Mouse (Mus musculus) heart, embryonic 16.5 days (tissue): ENCODE measurements around the gene Carns1. TPM values are rescaled to one million over a fixed set of nuclear protein-coding genes. Genes with fewer than 3 reads are reported as not detected.
A peak's percentile ranks its signal among the peaks of the same experiment; 100 is the strongest.

Experiments
- ATAC-seq: fragments of 200-750 bp; cut with Nextera tagmentation; replicated peaks from 2 replicates; pipeline ENCODE4 v1.8.0; 2017; ENCODE audit warnings: moderate number of reproducible peaks; ENCODE audit not compliant: insufficient read depth, low FRiP score; ENCODE audit errors: extremely low read depth
- H3K27ac ChIP-seq: fragments of 300-500 bp; sonication (generic); 2 replicates; pipeline ENCODE4 v1.5.1; 2014; ENCODE audit warnings: mild to moderate bottlenecking, low read length, control low read depth, moderate library complexity
- H3K27me3 ChIP-seq: fragments of 300-500 bp; sonication (generic); 2 replicates; pipeline ENCODE4 v1.6.1; 2014; ENCODE audit warnings: low read length, mixed read lengths; ENCODE audit not compliant: control insufficient read depth, insufficient read depth
- H3K36me3 ChIP-seq: fragments of 300-500 bp; sonication (generic); 2 replicates; pipeline ENCODE4 v1.6.1; 2014; ENCODE audit not compliant: control insufficient read depth, insufficient read depth
- H3K4me1 ChIP-seq: fragments of 300-500 bp; sonication (generic); 2 replicates; pipeline ENCODE4 v1.6.1; 2014; ENCODE audit warnings: low read length, mixed read lengths; ENCODE audit not compliant: control insufficient read depth, insufficient read depth
- H3K4me2 ChIP-seq: fragments of 300-500 bp; sonication (generic); 2 replicates; pipeline ENCODE4 v1.6.1; 2014; ENCODE audit warnings: low read depth, mild to moderate bottlenecking, control low read depth, low read length
- H3K4me3 ChIP-seq: fragments of 300-500 bp; sonication (generic); 2 replicates; pipeline ENCODE4 v1.5.1; 2014; ENCODE audit warnings: mild to moderate bottlenecking, control low read depth, low read length
- H3K9ac ChIP-seq: fragments of 300-500 bp; sonication (generic); 2 replicates; pipeline ENCODE4 v1.6.1; 2014; ENCODE audit warnings: low read length, control low read depth
- H3K9me3 ChIP-seq: fragments of 300-500 bp; sonication (generic); replicated peaks from 2 replicates; pipeline ENCODE4 v1.6.1; 2016; ENCODE audit warnings: low read length; ENCODE audit not compliant: control insufficient read depth
- WGBS: fragments of 180-500 bp; shearing (Covaris S2); extraction: QIAGEN DNeasy Blood & Tissue Kit; methylation state at CpG from one replicate; pipeline ENCODE4 v1.1.7; 2014; 5-methylcytosine and 5-hydroxymethylcytosine counted together
- polyA plus RNA-seq: library from polyadenylated mRNA; unstranded; fragments of >200 nt; fragmentation: Nextera tagmentation; extraction: Ambion mirVana; gene quantifications from 2 replicates; pipeline ENCODE4 v1.2.1, GENCODE M21; 2015

The Carns1 gene
- polyA plus RNA-seq, 1 experiment from 2014 or later, result 15.9 TPM

- Histone ChIP-seq H3K4me2 (peak overlapping the region; percentile 7), H3K9ac (peak overlapping the region; percentile 41; the same call in 1 of the 2 replicates), H3K27ac (no peak overlapping the region; the same call in 1 of the 2 replicates), H3K36me3 (peaks cover 28% of the 10 kb centered on the region), H3K4me1 (0 out of 2 replicates have a peak, but pooled peaks cover 4% of the 10 kb centered on the region), H3K4me3 (peak overlapping the region; percentile 32), H3K9me3 (no peaks in the 10 kb centered on the region), H3K27me3 (no peaks in the 10 kb centered on the region)
- WGBS, result 67% methylated on average over 20 of the region's 20 CpGs
- no peak for ATAC-seq
Observed at GRCm38 (mm10) chr19:4156073-4156579, 19.2 kb downstream of the Carns1 start.

DNA sequence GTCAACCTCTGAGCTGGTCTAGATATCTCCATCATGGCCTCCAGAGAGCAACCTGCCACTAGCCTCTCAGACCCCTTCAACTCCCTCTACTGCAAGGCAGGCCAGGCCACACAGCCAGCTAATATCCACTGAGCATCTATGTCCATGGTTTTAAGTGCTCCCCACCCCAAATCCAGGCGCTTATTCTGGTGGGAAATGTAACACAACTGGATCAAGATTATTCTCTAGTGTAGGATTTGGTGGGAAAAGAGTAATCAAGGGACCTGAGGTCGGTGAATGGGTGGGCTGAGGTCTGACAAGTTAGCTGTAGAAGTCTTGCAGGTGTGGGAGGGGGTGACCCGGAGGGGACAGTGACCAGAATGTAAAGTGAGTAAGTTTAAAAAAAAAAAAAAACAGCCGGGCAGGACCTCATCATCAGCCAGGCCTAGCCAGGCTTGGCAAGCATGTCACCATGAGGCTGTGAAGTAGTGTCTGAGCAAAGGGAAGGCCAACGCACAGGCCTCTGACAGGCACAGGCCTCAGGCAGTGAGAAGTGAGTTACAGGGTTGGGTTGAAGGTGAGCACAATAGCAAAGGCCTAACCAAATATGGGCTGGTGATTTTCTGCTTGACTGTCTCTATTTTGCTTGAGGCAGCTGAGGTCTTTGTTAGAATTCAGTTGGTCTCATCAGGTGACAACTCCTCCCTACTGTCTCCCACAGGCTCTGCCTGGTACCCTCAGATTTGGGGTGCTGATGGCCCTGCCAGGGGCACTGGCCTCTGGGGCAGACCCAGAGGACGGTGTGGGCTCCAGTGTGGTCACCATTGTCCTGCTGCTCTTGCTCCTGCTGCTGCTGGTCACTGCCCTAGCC lies 19.8 kb downstream of the Carns1 start:
- peak overlapping the region; percentile 41; the same call in 1 of the 2 replicates for H3K9ac ChIP-seq
- H3K4me1 ChIP-seq, result 0 out of 2 replicates have a peak, but pooled peaks cover 4% of the 10 kb centered on the region
- peak overlapping the region; percentile 7 for H3K4me2 ChIP-seq
- peak overlapping the region; percentile 32 for H3K4me3 ChIP-seq
- H3K9me3 ChIP-seq, result no peaks in the 10 kb centered on the region
- H3K27me3 ChIP-seq, result no peaks in the 10 kb centered on the region
- ATAC-seq, result no peak
- peaks cover 30% of the 10 kb centered on the region for H3K36me3 ChIP-seq
- no peak overlapping the region; the same call in 1 of the 2 replicates for H3K27ac ChIP-seq
- 73% methylated on average over 6 of the region's 6 CpGs for WGBS

DNA sequence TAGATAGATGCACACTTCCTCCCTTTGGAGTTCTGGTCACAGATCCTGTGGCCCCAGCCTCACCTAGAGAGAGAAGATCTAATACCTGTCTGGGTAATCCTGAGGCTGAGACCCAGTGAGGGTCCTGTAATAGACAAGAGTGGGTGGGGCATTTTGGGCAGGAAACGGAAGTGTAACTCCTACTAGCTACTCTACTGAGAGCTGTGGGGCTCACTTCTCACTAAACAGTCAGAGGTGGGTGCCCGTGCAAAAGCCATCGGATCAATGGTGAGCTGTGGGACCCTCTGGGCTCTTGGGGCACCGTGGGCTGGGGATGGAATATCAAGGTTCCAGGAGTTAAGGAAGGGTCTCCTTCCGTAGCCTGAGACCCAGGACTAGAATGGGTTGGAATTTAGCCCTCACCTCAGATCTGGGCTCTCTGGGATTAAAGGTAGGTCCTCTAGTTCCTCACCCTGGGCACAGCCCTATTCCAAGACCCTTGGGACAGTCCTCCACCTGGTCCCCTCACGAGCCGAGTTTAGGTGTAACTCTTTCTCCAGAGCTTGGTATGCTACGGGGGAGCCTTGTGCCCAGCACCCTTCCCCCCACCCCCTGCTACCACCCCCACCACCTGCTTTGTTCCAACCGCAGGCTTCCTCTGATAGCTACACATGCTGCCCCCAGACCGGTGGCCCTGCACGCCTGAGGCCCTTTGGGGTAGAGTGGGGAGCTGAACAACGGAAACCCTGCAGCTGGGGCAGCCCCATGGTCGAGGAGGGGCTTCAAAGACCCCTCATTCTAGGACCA lies 20.6 kb downstream of the Carns1 start:
- 63% methylated on average over 13 of the region's 13 CpGs for WGBS
- Histone ChIP-seq H3K27ac (peak overlapping the region; percentile 41), H3K27me3 (no peaks in the 10 kb centered on the region), H3K4me1 (peaks cover 6% of the 10 kb centered on the region), H3K4me3 (peak overlapping the region; percentile 32), H3K9me3 (no peaks in the 10 kb centered on the region), H3K9ac (peak overlapping the region; percentile 51), H3K4me2 (0 out of 2 replicates have a peak overlapping the region, but pooled peaks have one; percentile 5), H3K36me3 (peaks cover 28% of the 10 kb centered on the region)
- ATAC-seq, result no peak

GRCm38 (mm10) chr19:4153232-4153654 lies 22.0 kb downstream of the Carns1 start, which contains the start of gene Ptprcap:
Ptprcap (plus strand) TSS chr19:4153604.
- ATAC-seq, result no peak
- Histone ChIP-seq H3K9me3 (no peaks in the 10 kb centered on the region), H3K4me3 (no peak within 1 kb of the TSS; the same call in 1 of the 2 replicates), H3K4me2 (no peak within 1 kb of the TSS), H3K27ac (no peak within 1 kb of the TSS), H3K27me3 (no peaks in the 10 kb centered on the region), H3K9ac (no peak within 1 kb of the TSS), H3K4me1 (peaks cover 12% of the 10 kb centered on the region), H3K36me3 (peaks cover 20% of the 10 kb centered on the region)
- WGBS, result 56% methylated on average over 11 of the region's 11 CpGs

DNA sequence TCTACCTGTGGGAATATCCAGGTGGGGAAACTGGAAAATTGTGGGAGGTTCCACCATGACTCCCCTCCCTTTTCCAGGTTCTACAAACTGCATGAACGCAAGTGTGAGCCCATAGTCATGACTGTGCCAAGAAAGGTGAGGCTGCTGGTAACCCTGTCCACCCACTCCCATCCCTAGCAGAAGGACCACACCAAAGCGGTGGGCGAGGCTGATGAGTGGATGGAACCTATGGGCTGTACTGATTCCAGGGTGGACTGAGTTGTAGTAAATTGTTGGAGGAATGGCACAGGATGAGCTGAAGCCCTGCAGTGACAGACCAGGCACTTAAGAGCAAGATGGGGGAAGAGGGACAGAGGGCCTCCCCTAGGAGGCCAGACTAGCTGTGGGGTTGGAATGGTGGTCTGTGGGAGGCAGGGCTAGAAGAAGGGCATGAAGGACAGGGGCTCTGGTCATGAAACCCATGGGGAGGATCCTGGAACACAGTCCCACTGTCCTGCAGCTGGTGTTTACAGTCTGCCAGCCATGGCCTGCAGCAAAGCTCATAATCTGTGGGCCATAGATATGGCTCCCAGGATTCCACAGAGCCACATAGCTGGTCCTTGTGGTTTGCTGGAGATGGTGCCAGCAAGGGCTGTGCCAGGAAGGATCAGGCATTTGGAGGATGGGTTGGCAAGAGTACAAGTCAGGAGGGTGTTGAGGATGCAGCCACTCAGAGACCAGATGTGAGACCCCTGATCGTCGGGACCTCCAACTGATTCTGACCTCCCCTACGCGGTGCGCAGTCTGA lies 22.6 kb downstream of the Carns1 start:
- H3K36me3 ChIP-seq, result peaks cover 19% of the 10 kb centered on the region
- H3K4me1 ChIP-seq, result peaks cover 12% of the 10 kb centered on the region
- H3K9ac ChIP-seq, result no peak overlapping the region
- H3K27ac ChIP-seq, result no peak overlapping the region
- ATAC-seq, result no peak
- no peaks in the 10 kb centered on the region for H3K27me3 ChIP-seq
- no peak overlapping the region for H3K4me2 ChIP-seq
- H3K4me3 ChIP-seq, result no peak overlapping the region
- H3K9me3 ChIP-seq, result no peaks in the 10 kb centered on the region
- WGBS, result 87% methylated on average over 8 of the region's 8 CpGs

DNA sequence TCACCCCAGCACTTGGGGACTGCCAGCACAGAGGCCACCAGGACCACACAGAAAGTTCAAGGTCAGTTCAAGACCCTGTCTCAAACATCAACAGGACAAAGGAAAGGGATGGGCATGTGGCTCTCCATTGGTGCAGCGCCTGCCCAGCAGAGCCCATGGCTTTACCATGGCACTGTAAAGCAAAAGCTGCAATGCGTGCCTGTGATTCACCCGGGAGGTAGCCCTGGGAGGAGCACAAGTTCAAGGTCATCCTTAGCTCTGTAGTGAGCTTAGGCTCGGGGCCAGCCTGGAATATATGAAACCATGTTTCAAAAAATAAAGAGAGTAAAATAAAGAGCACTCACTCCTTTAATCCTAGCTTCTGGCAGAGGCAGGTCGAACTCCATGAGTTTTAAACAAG lies 23.4 kb downstream of the Carns1 start:
- no peaks in the 10 kb centered on the region for H3K27me3 ChIP-seq
- no peak overlapping the region for H3K9ac ChIP-seq
- H3K36me3 ChIP-seq, result peaks cover 14% of the 10 kb centered on the region
- no peak overlapping the region for H3K4me3 ChIP-seq
- H3K27ac ChIP-seq, result no peak overlapping the region
- no peak for ATAC-seq
- peaks cover 12% of the 10 kb centered on the region for H3K4me1 ChIP-seq
- WGBS, result 86% methylated on average over 5 of the region's 5 CpGs
- H3K9me3 ChIP-seq, result no peaks in the 10 kb centered on the region
- no peak overlapping the region for H3K4me2 ChIP-seq

GRCm38 (mm10) chr19:4151488-4151860 lies 23.8 kb downstream of the Carns1 start:
- Histone ChIP-seq H3K4me1 (peaks cover 12% of the 10 kb centered on the region), H3K36me3 (peaks cover 12% of the 10 kb centered on the region), H3K9ac (no peak overlapping the region), H3K27ac (no peak overlapping the region), H3K4me3 (no peak overlapping the region), H3K9me3 (no peaks in the 10 kb centered on the region), H3K27me3 (no peaks in the 10 kb centered on the region), H3K4me2 (no peak overlapping the region)
- ATAC-seq, result no peak
- 92% methylated on average over 4 of the region's 5 CpGs for WGBS
